Mouse (Mus musculus) frontal cortex, adult 2 months (tissue): ENCODE measurements around the gene Kirrel. TPM values are rescaled to one million over a fixed set of nuclear protein-coding genes. Genes with fewer than 3 reads are reported as not detected.
"Not testable (repeated sequence)": the region's sequence is repeated elsewhere in the genome, so short reads cannot be mapped to it uniquely, and the experiment has no call there.

Source experiments
- DNase-seq, 2 experiments: peaks; one replicate each; pipeline ENCODE4 v3.0.0; 2022; ENCODE audit warnings: low spot score in 1 of 2; ENCODE audit errors: extremely low spot score in 1 of 2
- polyA plus RNA-seq: library from polyadenylated mRNA; depleted of rRNA; stranded (reverse); fragments of >200 nt; gene quantifications from 2 replicates; pipeline ENCODE4 v1.2.3, GENCODE M21; 2012

Kirrel gene
- polyA plus RNA-seq, 1 experiment = 5.4 TPM

GRCm38 (mm10) chr3:87149425-87149824 is 25.1 kb downstream of the Kirrel start:
- DNase-seq = no peak

- DNase-seq = no peak
Observed at GRCm38 (mm10) chr3:87144476-87145240, 29.9 kb downstream of the Kirrel start.

- no peak for DNase-seq
Observed at GRCm38 (mm10) chr3:87140284-87140683, 34.3 kb downstream of the Kirrel start.

- DNase-seq = no peak
Observed at GRCm38 (mm10) chr3:87136782-87137181, 37.8 kb downstream of the Kirrel start.

- DNase-seq = no peak
Observed at GRCm38 (mm10) chr3:87134951-87135350, 39.6 kb downstream of the Kirrel start.

GRCm38 (mm10) chr3:87131694-87132347 is 42.7 kb downstream of the Kirrel start:
- DNase-seq = no peak

GRCm38 (mm10) chr3:87130933-87131332 is 43.6 kb downstream of the Kirrel start:
- DNase-seq = no peak

- no peak for DNase-seq
Observed at GRCm38 (mm10) chr3:87123795-87124194, 50.8 kb downstream of the Kirrel start.

GRCm38 (mm10) chr3:87118214-87118613 is 56.3 kb downstream of the Kirrel start:
- DNase-seq = no peak

- DNase-seq = no peak
Observed at GRCm38 (mm10) chr3:87117632-87118031, 56.9 kb downstream of the Kirrel start.

- DNase-seq = no peak
Observed at GRCm38 (mm10) chr3:87115726-87116540, 58.6 kb downstream of the Kirrel start.

- DNase-seq = no peak
Observed at GRCm38 (mm10) chr3:87115271-87115670, 59.3 kb downstream of the Kirrel start.

- no peak for DNase-seq
Observed at GRCm38 (mm10) chr3:87114801-87115200, 59.7 kb downstream of the Kirrel start.

- DNase-seq = not testable (repeated sequence)
Observed at GRCm38 (mm10) chr3:87113881-87114280, 60.7 kb downstream of the Kirrel start.

- no peak for DNase-seq
Observed at GRCm38 (mm10) chr3:87112264-87112663, 62.3 kb downstream of the Kirrel start.

- no peak for DNase-seq
Observed at GRCm38 (mm10) chr3:87104856-87105255, 69.7 kb downstream of the Kirrel start.

- no peak for DNase-seq
Observed at GRCm38 (mm10) chr3:87102346-87102745, 72.2 kb downstream of the Kirrel start.

GRCm38 (mm10) chr3:87100911-87101310 is 73.6 kb downstream of the Kirrel start:
- DNase-seq = no peak

- peak; percentile 14 to 27 for DNase-seq
Observed at GRCm38 (mm10) chr3:87097969-87098946, 76.3 kb downstream of the Kirrel start.

- no peak for DNase-seq
Observed at GRCm38 (mm10) chr3:87097205-87097604, 77.3 kb downstream of the Kirrel start.
